19 mouse cellular contexts compared by ENCODE assay signal in genomic region chr12:80399147-80399546, GRCm38 (mm10).
"Had no signal": no experiment of that assay in that cellular context is flagged by ENCODE, and none has a peak within 500 bp of the region (broad histone marks: within the 10 kb centered on the region; RNA-seq: fewer than 3 reads in every experiment).

No protein-coding gene starts in this region.

- H3K4me1 ChIP-seq: midbrain, embryonic 10.5 days; midbrain, embryonic 12.5 days; neural tube, embryonic 13.5 days; neural tube, embryonic 15.5 days had no signal

- H3K27me3 ChIP-seq: midbrain, embryonic 12.5 days; neural tube, embryonic 13.5 days; neural tube, embryonic 15.5 days had no signal

- H3K9me3 ChIP-seq: midbrain, embryonic 10.5 days; midbrain, embryonic 12.5 days; neural tube, embryonic 13.5 days; neural tube, embryonic 15.5 days had no signal

- H3K27ac ChIP-seq: midbrain, embryonic 10.5 days; midbrain, embryonic 12.5 days; neural tube, embryonic 13.5 days; neural tube, embryonic 15.5 days had no signal

- H3K9ac ChIP-seq: lung, embryonic 14.5 days; midbrain, embryonic 12.5 days; neural tube, embryonic 13.5 days; neural tube, embryonic 15.5 days had no signal

- DNase-seq: lung, adult 18-20 months; lung, embryonic 14.5 days; lung, postnatal 10 days; lung, postnatal 4 days; midbrain, embryonic 14.5 days; retina, postnatal 1 day; right cerebral cortex, adult 18-20 months; right cerebral cortex, postnatal 25 days; right cerebral cortex, postnatal 4 days; spleen, adult 18-20 months; thymus, adult 18-20 months; thymus, postnatal 14 days; thymus, postnatal 36 days had no signal

- H3K4me3 ChIP-seq: midbrain, embryonic 10.5 days; midbrain, embryonic 12.5 days; myocyte; neural tube, embryonic 13.5 days; neural tube, embryonic 15.5 days had no signal

- ATAC-seq: midbrain, embryonic 16.5 days had no signal

- H3K4me2 ChIP-seq: lung, embryonic 14.5 days; midbrain, embryonic 12.5 days; neural tube, embryonic 13.5 days; neural tube, embryonic 15.5 days had no signal
